Mouse (Mus musculus): ENCODE measurements at regions not wholly inside any gene's neighbourhood (a gene's known extent, or its start where the extent isn't known, plus 50 kb on each side); places are given as distances from the start of the nearest gene placed in this dataset.

GRCm38 (mm10) chrX:145848937-145849783, 344.2 kb upstream of the Amot start:
- DNase-seq (ENCODE audit: low read depth, low spot score), result no peak

GRCm38 (mm10) chrX:145833106-145833505, 328.1 kb upstream of the Amot start:
- peak; percentile 67 for DNase-seq (ENCODE audit: low read depth, low spot score)

- DNase-seq (ENCODE audit: low read depth, low spot score), result no peak
These were observed 308.0 kb upstream of the Amot start for GRCm38 (mm10) chrX:145812995-145813394.
